Mouse (Mus musculus): ENCODE measurements at regions not wholly inside any gene's neighbourhood (a gene's known extent, or its start where the extent isn't known, plus 50 kb on each side); places are given as distances from the start of the nearest gene placed in this dataset.

- DNase-seq (ENCODE audit: low spot score in 2 of 2), result no peak
Measured at GRCm38 (mm10) chr3:117927527-117927926, 58.8 kb upstream of the Snx7 start.

Data from left cerebral cortex, adult 9 months (tissue).